Comparison of ENCODE assay signal across 14 mouse cellular contexts in the genomic region with DNA sequence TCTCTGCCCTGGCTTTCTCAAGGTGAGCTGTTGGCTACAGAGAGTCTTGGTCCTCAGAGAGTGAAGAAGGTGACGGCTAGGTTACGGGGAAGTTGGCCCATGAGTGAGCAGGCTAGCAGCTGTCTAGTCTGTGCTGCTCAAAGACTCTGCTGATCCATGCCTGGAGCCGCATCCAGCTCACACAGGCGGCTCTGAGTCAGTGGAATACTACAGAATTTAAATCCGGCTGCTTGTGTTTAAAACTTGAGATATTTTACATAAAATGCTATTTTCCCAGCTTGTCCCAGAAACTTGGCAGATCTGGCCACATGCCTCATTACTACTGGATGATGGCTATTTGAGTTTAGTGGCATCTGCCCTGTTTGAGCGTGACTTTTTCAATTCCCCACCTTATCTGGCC. TPM values are rescaled to one million over a fixed set of nuclear protein-coding genes. Genes with fewer than 3 reads are reported as not detected.
"Had no signal": no experiment of that assay in that cellular context is flagged by ENCODE, and none has a peak within 500 bp of the region (broad histone marks: within the 10 kb centered on the region; RNA-seq: fewer than 3 reads in every experiment).

No protein-coding gene starts in this region.

- DNase-seq: gastrocnemius, postnatal 14 days; gastrocnemius, postnatal 36 days; heart, adult 18-20 months; heart, postnatal 10 days; kidney, adult 11 months; kidney, adult 2 months; kidney, adult 9 months; kidney, postnatal 14 days; kidney, postnatal 36 days; layer of hippocampus, adult 9-11 months; layer of hippocampus, postnatal 36 days; left cerebral cortex, postnatal 4 days had no signal

RNA-seq across cellular contexts. Expression of a gene that starts 51.4 kb away (rescaled TPM):
- total RNA-seq: heart, postnatal 25 days; liver, adult 2 months had no signal
